Mouse (Mus musculus) C2C12 (cell line): ENCODE results near the gene Ttc34. TPM values are rescaled to one million over a fixed set of nuclear protein-coding genes. Genes with fewer than 3 reads are reported as not detected.

ENCODE experiments used
- H3K27me3 ChIP-seq: one replicate; pipeline ENCODE4 v1.6.1; 2011; ENCODE audit not compliant: control insufficient read depth, insufficient read depth, insufficient read length
- H3K36me3 ChIP-seq: one replicate; pipeline ENCODE4 v1.6.1; 2011; ENCODE audit not compliant: control insufficient read depth, insufficient read depth
- H3K4me3 ChIP-seq: one replicate; pipeline ENCODE4 v1.5.1; 2011; ENCODE audit warnings: mild to moderate bottlenecking, control low read depth; ENCODE audit not compliant: poor library complexity, insufficient read depth, severe bottlenecking
- H3K79me2 ChIP-seq: one replicate; pipeline ENCODE4 v1.6.1; 2011; ENCODE audit not compliant: control insufficient read depth, insufficient read depth
- H3K79me3 ChIP-seq: one replicate; pipeline ENCODE4 v1.6.1; 2011; ENCODE audit warnings: low read depth, control low read depth
- H3ac ChIP-seq: one replicate; pipeline ENCODE3; 2011; ENCODE audit warnings: low read depth; ENCODE audit not compliant: control insufficient read depth, insufficient read length
- CEBPB ChIP-seq: IDR thresholded peaks from one replicate; pipeline ENCODE4 v1.6.1; 2011; ENCODE audit warnings: low read depth, mild to moderate bottlenecking, control low read depth, moderate library complexity
- CTCF ChIP-seq: IDR thresholded peaks from one replicate; pipeline ENCODE4 v1.5.1; 2011; ENCODE audit not compliant: control insufficient read depth, insufficient read depth, insufficient read length
- FOSL1 ChIP-seq: IDR thresholded peaks from one replicate; pipeline ENCODE4 v1.8.0; 2011; ENCODE audit warnings: mild to moderate bottlenecking, low read length; ENCODE audit not compliant: poor library complexity, insufficient read depth, severe bottlenecking
- MAX ChIP-seq: IDR thresholded peaks from one replicate; pipeline ENCODE4 v1.6.1; 2011; ENCODE audit warnings: mild to moderate bottlenecking, control low read depth
- MYOD1 ChIP-seq: IDR thresholded peaks from one replicate; pipeline ENCODE4 v1.6.1; 2011; ENCODE audit warnings: low read depth; ENCODE audit not compliant: control insufficient read depth, insufficient read length
- MYOG ChIP-seq: IDR thresholded peaks from one replicate; pipeline ENCODE4 v1.6.1; 2011; ENCODE audit not compliant: control insufficient read depth, insufficient read length; ENCODE audit errors: extremely low read depth
- USF1 ChIP-seq: IDR thresholded peaks from one replicate; pipeline ENCODE4 v1.6.1; 2011; ENCODE audit warnings: low read depth, mild to moderate bottlenecking, control low read depth, moderate library complexity
- polyA plus RNA-seq: library from polyadenylated mRNA; unstranded; fragments of >200 nt; fragmentation: generic; extraction: Trizol; gene quantifications from one replicate; pipeline ENCODE4 v1.2.1, GENCODE M21; 2012; ENCODE audit warnings: missing spikeins

Gene Ttc34
- polyA plus RNA-seq, 1 experiment = not detected

DNA sequence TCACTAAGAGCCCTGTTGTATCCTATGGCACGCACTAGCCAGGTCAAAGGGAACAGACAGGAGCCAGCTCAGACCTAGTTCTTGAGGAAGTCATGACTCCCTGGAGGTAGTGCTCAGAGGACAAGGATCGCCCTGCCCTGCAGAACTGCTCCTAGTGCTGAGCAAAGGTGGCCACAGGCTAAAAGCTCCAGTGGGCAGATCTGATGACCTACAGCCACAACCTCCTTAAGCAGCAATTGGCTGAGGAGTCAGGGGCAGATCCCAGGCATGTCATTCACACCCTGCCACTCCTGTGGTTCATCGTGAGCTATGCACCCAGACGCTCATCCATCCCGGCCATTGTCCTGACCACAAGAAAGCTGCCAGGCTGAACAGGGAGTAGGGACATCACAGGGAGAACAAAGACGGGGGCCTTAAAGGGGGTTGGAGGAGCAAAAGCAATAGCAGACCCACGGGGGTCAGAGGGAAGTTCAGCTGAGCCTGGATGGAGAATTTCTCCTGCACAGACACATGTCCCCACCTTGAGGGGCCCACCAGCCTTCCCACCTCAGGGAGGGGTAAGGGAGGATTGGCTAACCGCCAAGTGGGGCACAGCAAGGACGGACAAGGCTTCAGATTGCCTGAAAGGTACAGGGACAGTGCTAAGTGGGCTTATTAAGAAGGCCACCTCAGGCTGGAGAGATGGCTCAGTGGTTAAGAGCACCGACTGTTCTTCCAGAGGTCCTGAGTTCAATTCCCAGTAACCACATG lies 9.2 kb upstream of the Ttc34 start:
- no peak for TF ChIP-seq FOSL1
- no peak for TF ChIP-seq CTCF
- no peak for TF ChIP-seq MYOD1
- TF ChIP-seq CEBPB = no peak
- TF ChIP-seq USF1 = no peak
- TF ChIP-seq MYOG = no peak
- TF ChIP-seq MAX = no peak
- Histone ChIP-seq H3K27me3 (no peaks in the 10 kb centered on the region), H3K36me3 (no peaks in the 10 kb centered on the region), H3ac (no peak overlapping the region), H3K79me2 (no peaks in the 10 kb centered on the region), H3K4me3 (no peak overlapping the region), H3K79me3 (no peaks in the 10 kb centered on the region)

DNA sequence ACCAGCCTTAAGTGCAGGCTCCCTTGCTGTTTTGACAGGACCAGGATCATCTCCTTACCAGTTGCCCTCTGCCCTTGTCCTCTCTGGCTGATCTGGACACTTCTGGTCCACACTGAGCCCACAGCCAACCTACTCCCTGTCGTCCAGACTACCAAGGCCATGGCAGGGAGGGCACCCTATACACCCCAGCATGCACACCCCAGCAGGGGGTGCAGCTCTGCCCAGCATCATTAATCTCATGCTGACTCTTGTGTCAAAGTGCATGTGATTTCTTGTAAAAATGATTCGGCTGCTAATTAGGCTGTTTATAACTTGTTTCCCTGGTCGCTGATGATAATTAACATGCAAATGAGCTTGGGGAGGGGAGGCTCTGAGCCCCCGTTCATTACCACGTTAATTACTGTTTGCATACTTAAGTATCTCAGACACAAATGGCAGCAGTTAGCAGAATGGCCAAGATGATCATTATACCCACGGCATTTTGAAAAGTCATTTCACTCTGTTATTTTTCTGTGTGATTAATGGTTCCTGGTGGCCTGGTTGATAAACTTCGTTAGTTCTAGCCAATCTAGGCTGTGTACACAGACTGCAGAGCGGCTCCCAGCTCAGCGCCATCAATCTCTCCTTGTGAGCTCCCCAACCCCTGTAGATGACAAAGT lies 5.2 kb upstream of the Ttc34 start:
- Histone ChIP-seq H3K79me2 (no peaks in the 10 kb centered on the region), H3K4me3 (no peak overlapping the region), H3K36me3 (no peaks in the 10 kb centered on the region), H3K79me3 (no peaks in the 10 kb centered on the region), H3K27me3 (no peaks in the 10 kb centered on the region), H3ac (no peak overlapping the region)
- TF ChIP-seq USF1 (no peak), FOSL1 (no peak), MYOD1 (no peak), CTCF (no peak), MYOG (no peak)

DNA sequence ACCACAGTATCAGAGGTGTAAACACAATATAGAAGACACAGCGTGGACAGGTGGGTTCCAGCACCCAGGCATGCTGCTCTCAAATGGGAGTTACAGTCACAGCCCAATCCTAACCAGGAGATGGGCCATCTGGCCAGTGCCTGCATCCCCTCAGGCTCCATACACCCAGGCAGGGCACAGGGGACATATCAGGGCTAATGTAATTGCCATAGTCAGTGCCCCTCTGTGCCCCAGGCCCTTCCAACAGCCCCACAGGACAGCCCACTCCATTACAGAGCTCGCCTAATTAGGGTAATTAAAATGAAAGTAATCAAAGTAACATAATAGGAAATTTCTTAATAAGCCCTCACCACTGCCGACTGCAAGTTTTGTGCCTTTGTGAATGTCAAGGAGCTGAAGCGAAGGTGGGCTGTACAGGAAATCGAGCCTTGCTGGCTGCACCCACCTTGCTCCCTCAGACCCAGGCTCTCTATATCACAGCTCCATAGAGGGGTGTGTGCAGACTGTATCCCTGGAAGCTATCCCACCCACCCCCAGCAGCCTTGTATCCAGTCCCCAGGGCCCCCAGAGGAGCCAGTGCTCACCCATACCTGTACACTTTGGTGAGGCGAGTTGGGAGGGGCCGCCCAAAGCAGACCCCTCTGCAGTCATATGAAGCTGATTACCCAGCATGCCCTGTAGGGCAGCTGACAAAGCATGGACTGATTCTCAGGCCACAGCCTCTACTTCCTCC lies 910 bp upstream of the Ttc34 start:
- Histone ChIP-seq H3K27me3 (no peaks in the 10 kb centered on the region), H3K79me3 (no peaks in the 10 kb centered on the region), H3K36me3 (no peaks in the 10 kb centered on the region), H3ac (no peak overlapping the region), H3K4me3 (no peak overlapping the region), H3K79me2 (no peaks in the 10 kb centered on the region)
- no peak for TF ChIP-seq CEBPB
- no peak for TF ChIP-seq MYOG
- no peak for TF ChIP-seq CTCF
- no peak for TF ChIP-seq FOSL1
- TF ChIP-seq MYOD1 = no peak
- no peak for TF ChIP-seq MAX
- TF ChIP-seq USF1 = no peak

DNA sequence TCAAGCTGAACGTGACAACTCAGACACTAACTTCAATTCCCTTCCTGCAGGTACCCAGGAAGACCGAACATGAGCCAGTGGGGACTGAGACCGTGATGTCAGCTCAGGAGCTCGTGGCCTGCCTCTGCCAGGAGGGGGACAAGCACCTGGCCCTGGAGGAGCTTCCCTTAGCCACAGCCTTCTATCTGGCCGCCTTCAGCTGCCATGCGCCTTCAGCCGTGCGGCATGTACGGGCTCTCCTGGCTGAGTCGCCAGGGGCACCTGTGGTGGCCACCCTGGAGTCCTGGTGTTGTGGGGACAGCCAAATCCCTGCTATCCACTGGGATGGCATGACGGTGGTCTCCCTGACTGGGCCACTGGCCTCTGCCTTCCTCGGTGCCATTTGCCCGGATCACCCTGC lies 1.5 kb downstream of the Ttc34 start:
- no peaks in the 10 kb centered on the region for H3K79me3 ChIP-seq
- no peaks in the 10 kb centered on the region for H3K79me2 ChIP-seq
- TF ChIP-seq USF1 (no peak), MYOG (no peak), FOSL1 (no peak), MAX (no peak), CEBPB (no peak), MYOD1 (no peak), CTCF (no peak)
- no peaks in the 10 kb centered on the region for H3K27me3 ChIP-seq
- no peak overlapping the region for H3K4me3 ChIP-seq
- H3K36me3 ChIP-seq = no peaks in the 10 kb centered on the region
- no peak overlapping the region for H3ac ChIP-seq

DNA sequence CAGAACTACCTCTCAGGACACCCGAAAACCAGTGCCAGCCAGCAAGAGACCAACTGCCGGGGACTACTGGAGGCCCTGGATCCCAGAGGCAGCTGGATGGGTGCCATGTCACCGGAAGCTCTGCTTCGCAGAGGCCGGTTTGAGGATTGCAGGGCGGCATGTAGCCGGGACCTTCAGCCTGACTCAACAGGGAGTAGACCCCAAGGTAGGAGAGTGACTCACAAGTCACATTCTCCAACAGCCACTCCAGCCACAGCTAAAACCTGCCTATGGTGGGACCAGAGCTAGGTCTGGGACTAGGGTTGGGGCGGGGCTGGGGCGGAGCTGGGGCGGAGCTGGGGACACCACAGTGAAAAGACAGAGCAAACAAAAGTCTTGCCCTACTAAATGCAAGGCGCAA lies 2.1 kb downstream of the Ttc34 start:
- no peaks in the 10 kb centered on the region for H3K27me3 ChIP-seq
- no peak overlapping the region for H3ac ChIP-seq
- no peaks in the 10 kb centered on the region for H3K79me3 ChIP-seq
- H3K36me3 ChIP-seq = no peaks in the 10 kb centered on the region
- no peaks in the 10 kb centered on the region for H3K79me2 ChIP-seq
- TF ChIP-seq FOSL1 (no peak), CEBPB (no peak), USF1 (no peak), CTCF (no peak)
- H3K4me3 ChIP-seq = no peak overlapping the region
